Mouse (Mus musculus): ENCODE results near the gene Asb16.

DNA sequence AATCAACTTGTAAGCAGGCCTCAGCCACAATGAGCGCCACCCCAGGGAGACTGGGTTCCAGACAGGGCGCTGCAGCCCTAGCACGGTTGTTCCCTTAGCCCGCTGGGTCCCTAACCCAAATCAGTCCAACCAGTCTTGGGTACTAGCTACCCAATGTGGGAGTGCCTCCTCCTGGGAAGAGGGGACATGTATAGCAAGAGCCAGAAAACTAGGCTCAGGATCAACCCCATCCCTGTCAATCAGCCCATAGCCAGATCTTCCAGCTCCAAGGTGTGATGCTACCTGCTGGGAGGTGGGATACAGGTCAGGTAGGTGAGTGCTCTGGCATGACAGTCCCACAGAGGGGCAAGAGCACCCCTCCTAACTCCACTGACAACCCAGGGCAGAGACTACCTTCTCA, 21.6 kb downstream of the Asb16 start:
- no peak for TF ChIP-seq CTCF (IDR thresholded peaks at IDR 0.05; ENCODE audit: control insufficient read depth, insufficient read depth, insufficient read length)
- no peak for TF ChIP-seq USF1 (IDR thresholded peaks at IDR 0.05; ENCODE audit: low read depth)
- TF ChIP-seq MAX (IDR thresholded peaks at IDR 0.05): no peak
